Mouse (Mus musculus) left cerebral cortex, adult 2 months (tissue): ENCODE results near the gene Spock1. TPM values are rescaled to one million over a fixed set of nuclear protein-coding genes. Genes with fewer than 3 reads are reported as not detected.
"Not testable (repeated sequence)": the region's sequence is repeated elsewhere in the genome, so short reads cannot be mapped to it uniquely, and the experiment has no call there.

Experiments used
- DNase-seq, 2 experiments: peaks; one replicate each; pipeline ENCODE4 v3.0.0; 2021 to 2022; ENCODE audit warnings: low spot score in 2 of 2, mixed read lengths in 1 of 2; ENCODE audit errors: extremely low spot score in 1 of 2
- H3K27ac ChIP-seq: fragments of 200-600 bp; 2 replicates; pipeline ENCODE4 v1.8.1; 2022
- H3K4me3 ChIP-seq: fragments of 200-600 bp; 2 replicates; pipeline ENCODE4 v1.8.1; 2022
- CTCF ChIP-seq: fragments of 200-600 bp; IDR thresholded peaks from 2 replicates; pipeline ENCODE4 v1.8.1; 2022; ENCODE audit warnings: antibody characterized with exemption, mild to moderate bottlenecking, moderate library complexity
- intact Hi-C: fragments of 180-260 bp; cut with DNase I; formaldehyde crosslinking; loops from one replicate; pipeline ENCODE4 v1.15.1; 2025
- total RNA-seq, 2 experiments: library from RNA; stranded (reverse); gene quantifications; 2 replicates each; pipeline ENCODE4 v1.2.3; 2021

The Spock1 gene
- total RNA-seq, 2 experiments from 2014 or later, result 276 to 279 TPM

- no peak for TF ChIP-seq CTCF
- Histone ChIP-seq H3K27ac (no peak overlapping the region), H3K4me3 (no peak overlapping the region)
- DNase-seq, result no peak
- intact Hi-C loops, result no loop called here
Measured at GRCm38 (mm10) chr13:57603226-57603625, 304.9 kb downstream of the Spock1 start.

- no peak for TF ChIP-seq CTCF
- no peak for DNase-seq
- no peak overlapping the region; the same call in 1 of the 2 replicates for H3K4me3 ChIP-seq
- intact Hi-C loops, result loop anchor here (10.0 kb wide), 1 partner anchor 309 kb away; the partner anchor contains the start of gene Spock1
- peak overlapping the region; percentile 42 for H3K27ac ChIP-seq
Measured at GRCm38 (mm10) chr13:57595761-57596051, 312.4 kb downstream of the Spock1 start.

GRCm38 (mm10) chr13:57595032-57595760 is 312.9 kb downstream of the Spock1 start:
- TF ChIP-seq CTCF, result no peak
- intact Hi-C loops, result loop anchor here (10.0 kb wide), 1 partner anchor 310 kb away; the partner anchor contains the start of gene Spock1
- peak; percentile 52 to 67 for DNase-seq
- H3K27ac ChIP-seq, result peak overlapping the region; percentile 42
- H3K4me3 ChIP-seq, result no peak overlapping the region; the same call in 1 of the 2 replicates

GRCm38 (mm10) chr13:57589338-57589914 is 318.7 kb downstream of the Spock1 start:
- intact Hi-C loops, H3K4me3 ChIP-seq, H3K27ac ChIP-seq, DNase-seq: not testable (repeated sequence)

GRCm38 (mm10) chr13:57588558-57589273 is 319.4 kb downstream of the Spock1 start:
- DNase-seq, result peak in 1 of 2 experiments; percentile 27
- no peak overlapping the region for H3K4me3 ChIP-seq
- H3K27ac ChIP-seq, result no peak overlapping the region
- no peak for TF ChIP-seq CTCF
- intact Hi-C loops, result no loop called here

- no peak for TF ChIP-seq CTCF
- intact Hi-C loops, result no loop called here
- DNase-seq, result no peak
- Histone ChIP-seq H3K4me3 (no peak overlapping the region), H3K27ac (no peak overlapping the region)
Measured at GRCm38 (mm10) chr13:57585131-57585530, 323.0 kb downstream of the Spock1 start.

- no peak for TF ChIP-seq CTCF
- intact Hi-C loops, result no loop called here
- H3K27ac ChIP-seq, result no peak overlapping the region
- H3K4me3 ChIP-seq, result no peak overlapping the region
- no peak for DNase-seq
Measured at GRCm38 (mm10) chr13:57582314-57582976, 325.7 kb downstream of the Spock1 start.

- Histone ChIP-seq H3K27ac (no peak overlapping the region), H3K4me3 (no peak overlapping the region)
- no peak for TF ChIP-seq CTCF
- DNase-seq, result no peak
- intact Hi-C loops, result no loop called here
Measured at GRCm38 (mm10) chr13:57577541-57578244, 330.4 kb downstream of the Spock1 start.

- intact Hi-C loops, result no loop called here
- H3K4me3 ChIP-seq, result no peak overlapping the region
- DNase-seq, result no peak
- no peak overlapping the region for H3K27ac ChIP-seq
- TF ChIP-seq CTCF, result no peak
Measured at GRCm38 (mm10) chr13:57573501-57573900, 334.6 kb downstream of the Spock1 start.

- intact Hi-C loops, result no loop called here
- H3K27ac ChIP-seq, result no peak overlapping the region
Measured at GRCm38 (mm10) chr13:57568404-57568803, 339.7 kb downstream of the Spock1 start.

GRCm38 (mm10) chr13:57555186-57555585 is 352.9 kb downstream of the Spock1 start:
- no peak overlapping the region for H3K27ac ChIP-seq
- no peak overlapping the region for H3K4me3 ChIP-seq
- no peak for DNase-seq
- intact Hi-C loops, result no loop called here
- no peak for TF ChIP-seq CTCF

More at GRCm38 (mm10) chr13:57568404-57568803, 339.7 kb downstream of the Spock1 start:
- H3K4me3 ChIP-seq, result no peak overlapping the region
- TF ChIP-seq CTCF, result no peak
- DNase-seq, result no peak
